Mouse (Mus musculus) adrenal gland, adult 2 months (tissue): Measurements from ENCODE around the gene Sgms1. TPM values are rescaled to one million over a fixed set of nuclear protein-coding genes. Genes with fewer than 3 reads are reported as not detected.
A peak's percentile ranks its signal among the peaks of the same experiment; 100 is the strongest.

Experiments used
- DNase-seq: peaks from one replicate; pipeline ENCODE4 v3.0.0; 2021
- polyA plus RNA-seq: library from polyadenylated mRNA; depleted of rRNA; stranded (reverse); fragments of >200 nt; gene quantifications from 2 replicates; pipeline ENCODE4 v1.2.3, GENCODE M21; 2012
- total RNA-seq, 2 experiments: library from RNA; stranded (reverse); gene quantifications; 2 replicates each; pipeline ENCODE4 v1.2.3; 2021

Gene Sgms1
- total and polyA plus RNA-seq, 3 experiments: 16.8 to 73.5 (median 71.4) TPM

DNA sequence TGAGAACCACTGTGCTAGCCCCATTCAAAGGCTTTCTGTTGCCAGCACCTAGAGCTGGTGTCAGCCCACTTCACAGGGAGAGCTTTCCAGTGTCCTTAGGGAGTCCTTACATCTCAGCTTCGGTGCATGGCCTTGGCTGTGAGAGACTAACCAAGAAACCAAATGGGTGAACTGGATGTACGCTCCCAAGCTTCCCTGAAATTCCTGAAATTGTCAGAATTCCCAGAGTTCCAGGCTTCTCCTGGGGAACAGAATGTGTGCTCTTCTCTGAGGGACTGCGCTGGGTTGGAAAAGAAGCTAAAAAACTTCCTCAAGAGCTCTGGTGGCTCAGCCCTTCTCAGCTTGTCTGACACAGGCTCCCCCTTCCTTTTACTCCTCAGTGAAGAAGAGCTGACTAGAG is 137.1 kb downstream of the Sgms1 start:
- DNase-seq: no peak

- DNase-seq: no peak
Measured at GRCm38 (mm10) chr19:32249181-32250130, 140.1 kb downstream of the Sgms1 start.

GRCm38 (mm10) chr19:32244881-32245280 is 144.6 kb downstream of the Sgms1 start:
- DNase-seq: no peak

GRCm38 (mm10) chr19:32243246-32243645 is 146.3 kb downstream of the Sgms1 start:
- DNase-seq: no peak

DNA sequence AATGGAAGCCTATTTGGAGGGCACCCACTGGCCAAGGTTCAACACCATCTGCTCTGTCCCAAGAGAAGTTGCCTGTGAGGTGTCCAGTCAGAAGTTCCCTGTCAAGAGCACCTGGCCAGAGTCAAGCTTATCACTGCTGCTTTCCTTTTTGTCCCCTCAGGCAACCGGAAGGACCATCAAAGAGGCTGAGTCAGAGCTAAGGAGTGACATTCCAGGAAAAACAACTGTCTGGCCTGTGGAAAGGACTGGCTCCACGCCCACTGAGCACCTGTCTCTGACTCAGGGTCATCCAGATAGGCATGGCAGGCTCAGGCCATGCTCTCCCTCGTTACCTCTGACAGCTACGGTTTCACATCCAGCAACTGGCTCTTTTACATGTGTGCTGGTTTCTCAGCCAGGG is 147.4 kb downstream of the Sgms1 start:
- DNase-seq: no peak

DNA sequence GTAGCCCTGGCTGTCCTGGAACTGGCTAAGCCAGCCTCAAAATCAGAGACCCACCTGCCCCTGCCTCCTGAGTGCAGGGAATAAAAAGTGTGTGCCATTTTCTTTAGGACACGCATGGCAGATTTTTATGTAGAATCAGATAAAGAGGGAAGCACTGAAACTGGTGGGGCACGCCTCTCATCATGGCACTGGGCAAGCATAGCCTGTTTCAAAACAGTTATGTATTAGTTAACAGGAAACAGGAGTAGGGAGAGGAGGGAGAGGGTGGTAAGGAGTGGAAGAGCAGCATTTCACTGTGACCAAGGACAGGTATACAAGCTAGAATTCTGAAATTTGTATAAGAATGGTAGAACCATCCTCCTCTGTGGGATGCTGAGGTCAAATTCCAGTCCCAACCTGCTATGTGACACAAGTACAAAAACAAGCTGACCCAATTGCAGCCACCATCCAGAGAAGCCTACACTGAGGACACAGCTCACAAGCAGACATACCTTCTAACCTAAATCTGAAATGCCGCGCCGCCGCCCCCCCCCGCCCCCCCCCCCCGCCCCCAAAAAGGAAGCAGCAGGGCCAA is 149.0 kb downstream of the Sgms1 start:
- DNase-seq: no peak

DNA sequence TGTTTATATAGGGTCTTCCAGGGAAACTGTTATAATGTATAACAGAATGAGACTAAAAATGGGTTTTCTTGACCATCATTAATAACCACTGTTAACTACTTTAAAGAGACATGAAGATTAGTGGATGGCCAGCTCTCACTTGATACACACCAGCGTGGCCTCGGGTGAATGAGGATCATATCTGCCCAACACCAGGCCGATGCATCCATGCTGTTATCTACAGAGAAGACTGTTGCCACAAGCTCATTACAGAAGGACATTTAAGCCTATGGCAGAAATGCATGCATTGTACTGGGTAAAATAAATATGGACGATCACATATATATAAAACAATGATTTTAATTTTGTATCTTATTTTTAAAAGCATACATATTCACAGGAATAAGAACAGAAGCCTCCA is 149.6 kb downstream of the Sgms1 start:
- DNase-seq: no peak

DNA sequence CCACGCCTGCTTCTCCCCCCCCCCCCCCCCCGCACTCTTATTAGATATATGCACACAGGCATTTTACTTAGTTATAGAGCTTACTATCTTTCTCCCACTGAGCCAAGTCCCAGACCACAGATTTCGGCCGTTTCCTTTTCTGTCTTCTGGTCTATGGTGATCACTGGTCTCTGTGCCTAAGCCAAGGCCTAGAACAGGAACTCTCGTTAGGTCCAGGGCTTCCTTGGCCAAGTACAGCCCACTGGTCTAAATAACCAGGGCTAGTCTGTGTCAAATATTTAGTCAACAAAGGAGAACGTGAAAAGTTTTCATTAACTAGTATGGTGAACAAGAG is 150.1 kb downstream of the Sgms1 start:
- DNase-seq: no peak

DNA sequence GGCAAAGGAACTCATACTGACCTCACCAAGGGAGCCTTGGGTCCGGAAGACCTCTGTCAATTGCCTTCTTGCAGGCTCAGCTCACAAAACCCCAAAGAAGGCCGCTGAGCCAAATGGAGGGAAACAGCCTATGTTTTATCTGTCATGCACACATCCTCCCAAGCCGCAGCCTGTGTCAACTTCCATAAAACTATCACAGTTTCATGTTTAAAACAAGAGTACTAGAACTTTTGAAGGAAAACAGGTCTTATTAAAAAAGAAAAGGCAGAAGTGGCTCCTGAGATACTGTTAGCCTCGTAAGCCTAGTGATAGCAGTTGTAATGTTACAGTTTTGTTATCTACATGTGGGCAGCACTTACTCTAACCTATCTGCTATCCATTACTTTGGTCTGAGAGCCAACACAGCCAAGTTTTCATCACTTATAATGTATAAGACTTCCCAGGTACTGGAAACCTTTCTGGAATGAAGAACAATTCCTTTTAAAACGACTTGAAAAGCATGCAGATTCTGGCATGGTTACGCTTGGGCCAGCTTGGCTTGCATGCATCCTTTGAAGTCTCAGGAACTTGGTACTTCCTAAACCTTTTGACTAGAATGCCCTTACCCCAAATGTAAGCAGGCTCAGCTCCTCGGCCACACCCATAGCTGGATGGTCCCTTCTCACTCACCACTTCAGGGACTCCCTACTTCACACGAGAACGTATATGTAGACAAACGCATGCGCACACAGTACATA is 150.6 kb downstream of the Sgms1 start:
- DNase-seq: no peak

- DNase-seq: no peak
Measured at GRCm38 (mm10) chr19:32237685-32238084, 151.8 kb downstream of the Sgms1 start.

DNA sequence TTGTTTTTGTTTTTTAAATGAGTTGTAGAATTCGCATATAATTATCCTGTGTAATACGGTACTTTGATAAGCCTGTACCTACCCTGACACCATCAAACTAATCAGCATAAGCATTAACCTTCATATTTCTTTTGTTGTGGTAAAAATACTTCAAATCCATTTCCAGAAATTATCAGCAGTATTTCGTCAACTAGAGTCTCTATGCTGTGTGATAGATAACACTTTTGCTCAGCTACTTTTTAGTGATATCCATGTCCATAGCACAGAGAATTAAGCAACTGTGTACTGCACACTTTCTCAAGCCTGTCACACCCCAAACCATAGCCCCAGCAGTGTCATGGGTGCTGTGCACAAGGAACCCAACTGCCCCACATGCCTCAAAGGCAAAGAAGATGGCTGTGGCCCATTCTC is 152.3 kb downstream of the Sgms1 start:
- DNase-seq: no peak

DNA sequence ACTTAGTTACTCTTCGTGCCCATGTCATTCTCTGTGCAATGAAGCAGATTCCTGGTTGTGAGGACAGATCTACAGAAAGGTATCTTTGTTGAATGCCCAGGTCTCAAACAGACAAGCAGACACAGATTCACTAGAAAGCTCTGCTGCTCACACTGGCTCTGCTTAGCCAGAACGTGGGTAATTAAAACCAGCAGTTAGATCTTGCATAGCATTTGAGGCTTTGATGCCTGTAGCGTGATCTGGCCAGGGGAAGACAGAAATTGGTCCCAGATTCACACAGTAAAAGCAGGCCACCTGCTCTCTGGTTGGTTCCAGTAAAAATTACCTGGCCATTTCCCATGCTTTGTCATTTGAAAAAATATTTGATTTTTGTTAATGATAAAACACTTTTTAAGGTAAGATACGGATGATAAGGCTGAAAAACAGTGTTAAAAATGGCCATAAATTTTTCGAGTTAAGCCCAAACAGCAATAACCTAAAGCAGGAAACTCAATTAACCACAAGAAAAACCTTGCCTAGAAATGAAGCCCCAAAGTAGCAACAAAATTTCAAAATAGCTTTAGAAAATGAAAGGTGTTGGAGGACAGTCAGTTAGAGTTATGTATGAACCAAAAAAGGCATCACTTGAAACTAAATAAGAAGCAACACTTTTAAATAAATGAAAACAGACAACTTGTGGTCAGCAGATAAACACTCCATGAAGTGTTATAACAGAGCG is 154.6 kb downstream of the Sgms1 start:
- DNase-seq: no peak

- DNase-seq: no peak
Measured at GRCm38 (mm10) chr19:32231292-32231691, 158.2 kb downstream of the Sgms1 start.

- no peak for DNase-seq
Measured at GRCm38 (mm10) chr19:32230798-32231197, 158.7 kb downstream of the Sgms1 start.

DNA sequence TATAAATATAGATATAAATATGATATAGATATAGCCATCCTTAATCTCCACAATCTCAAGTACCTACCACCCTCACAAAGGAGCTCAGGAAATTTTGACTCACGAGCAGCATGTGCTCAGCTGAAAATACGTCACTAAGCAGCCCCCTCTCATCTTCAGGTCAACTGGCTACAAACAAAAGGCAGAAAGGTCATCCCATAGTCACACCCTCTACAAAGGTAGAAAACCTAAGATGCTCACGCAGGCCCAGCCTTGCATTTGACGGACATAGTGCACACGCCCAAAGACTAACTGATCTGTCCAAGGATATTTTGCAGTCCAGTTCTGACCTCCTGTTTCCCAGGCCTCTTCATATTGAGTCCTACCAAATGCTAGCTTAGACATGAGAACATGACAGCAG is 159.2 kb downstream of the Sgms1 start:
- DNase-seq: no peak

- peak; percentile 82 for DNase-seq
Measured at GRCm38 (mm10) chr19:32229776-32230175, 159.7 kb downstream of the Sgms1 start.

DNA sequence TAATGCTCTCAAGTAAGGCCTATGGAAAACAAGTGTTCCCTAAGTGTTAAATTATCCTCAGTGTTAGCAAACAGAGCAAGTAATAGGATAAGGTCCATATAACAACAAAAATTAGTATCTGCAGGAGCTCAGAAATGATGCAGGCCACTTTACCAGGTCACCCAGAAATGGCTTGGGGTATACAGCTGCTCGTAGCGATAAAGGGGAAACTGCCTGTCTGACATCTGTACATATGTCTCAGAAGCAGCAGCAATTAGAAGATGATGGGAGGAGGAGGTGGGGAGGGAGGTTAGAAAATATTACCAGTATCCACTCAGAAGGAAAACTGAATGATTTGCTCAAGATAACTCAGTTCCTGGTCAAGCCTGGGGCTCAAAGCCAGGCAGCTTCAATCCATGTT is 162.3 kb downstream of the Sgms1 start:
- DNase-seq: no peak

GRCm38 (mm10) chr19:32225097-32225490 is 164.4 kb downstream of the Sgms1 start:
- DNase-seq: peak; percentile 71

DNA sequence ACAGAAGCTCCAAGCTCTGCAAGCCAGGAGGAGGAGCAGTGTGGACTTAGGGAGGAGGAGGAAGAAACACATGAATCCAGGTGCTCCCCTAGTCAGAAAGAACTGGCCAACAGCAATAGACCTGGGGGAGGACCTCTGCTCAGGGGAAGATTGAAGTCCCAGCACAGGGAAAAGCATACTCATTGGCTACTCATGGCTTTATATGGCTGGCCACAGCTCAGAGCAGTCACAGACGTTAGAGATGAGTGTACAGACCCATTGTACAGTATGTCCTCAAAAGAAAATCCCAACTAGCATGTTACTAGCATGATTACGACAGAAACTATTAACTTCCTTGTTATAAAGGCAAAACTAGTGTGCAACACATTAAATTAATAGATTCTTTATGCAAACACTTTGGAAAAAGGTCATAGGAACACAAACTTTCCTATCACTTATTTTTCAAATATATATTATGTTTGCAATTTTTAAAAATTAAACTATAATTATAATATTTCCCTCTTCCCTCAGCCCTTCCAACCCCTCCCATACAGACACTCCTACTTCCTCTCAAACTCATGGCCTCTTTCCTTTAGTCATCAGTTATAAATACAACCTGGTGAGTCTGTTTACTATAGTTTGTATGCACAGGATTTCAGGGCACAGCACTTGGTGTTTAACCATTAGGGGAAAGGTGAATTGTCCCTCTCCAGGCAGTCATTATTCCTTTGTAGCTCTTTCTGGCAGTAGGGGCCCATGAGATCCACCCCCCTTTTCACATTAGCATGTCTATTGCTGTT is 165.0 kb downstream of the Sgms1 start:
- DNase-seq: no peak

- DNase-seq: no peak
Measured at GRCm38 (mm10) chr19:32223751-32224174, 165.8 kb downstream of the Sgms1 start.

GRCm38 (mm10) chr19:32222083-32222482 is 167.4 kb downstream of the Sgms1 start:
- no peak for DNase-seq
